Mouse (Mus musculus) natural killer cell, adult 2 months (primary cell): Measurements from ENCODE around the gene Spats1.
"Not testable (repeated sequence)": the region's sequence is repeated elsewhere in the genome, so short reads cannot be mapped to it uniquely, and the experiment has no call there.

ENCODE experiments used
- DNase-seq, 2 experiments: peaks; one replicate each; pipeline ENCODE4 v3.0.0; 2022; ENCODE audit warnings: low spot score in 2 of 2

Gene Spats1

DNA sequence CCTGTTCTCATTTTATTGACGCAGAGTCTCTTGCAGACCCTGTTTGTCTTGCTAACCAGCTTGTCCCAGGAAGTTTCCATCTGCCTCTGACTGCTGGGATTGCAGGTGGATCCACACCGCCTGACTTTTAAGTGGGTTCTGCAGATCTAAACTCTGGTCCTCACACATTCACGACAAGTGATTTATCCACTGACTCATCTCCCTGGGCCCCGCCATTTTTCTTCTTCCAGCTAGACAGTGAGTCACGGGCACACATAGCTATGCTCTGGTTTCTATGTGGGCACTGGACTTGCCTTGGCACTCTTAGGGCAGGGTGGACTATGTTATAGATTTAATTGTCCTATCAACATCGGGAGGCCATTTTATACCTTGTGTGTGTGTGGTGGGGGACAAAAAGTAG, 14.5 kb upstream of the Spats1 start:
- DNase-seq, result no peak

DNA sequence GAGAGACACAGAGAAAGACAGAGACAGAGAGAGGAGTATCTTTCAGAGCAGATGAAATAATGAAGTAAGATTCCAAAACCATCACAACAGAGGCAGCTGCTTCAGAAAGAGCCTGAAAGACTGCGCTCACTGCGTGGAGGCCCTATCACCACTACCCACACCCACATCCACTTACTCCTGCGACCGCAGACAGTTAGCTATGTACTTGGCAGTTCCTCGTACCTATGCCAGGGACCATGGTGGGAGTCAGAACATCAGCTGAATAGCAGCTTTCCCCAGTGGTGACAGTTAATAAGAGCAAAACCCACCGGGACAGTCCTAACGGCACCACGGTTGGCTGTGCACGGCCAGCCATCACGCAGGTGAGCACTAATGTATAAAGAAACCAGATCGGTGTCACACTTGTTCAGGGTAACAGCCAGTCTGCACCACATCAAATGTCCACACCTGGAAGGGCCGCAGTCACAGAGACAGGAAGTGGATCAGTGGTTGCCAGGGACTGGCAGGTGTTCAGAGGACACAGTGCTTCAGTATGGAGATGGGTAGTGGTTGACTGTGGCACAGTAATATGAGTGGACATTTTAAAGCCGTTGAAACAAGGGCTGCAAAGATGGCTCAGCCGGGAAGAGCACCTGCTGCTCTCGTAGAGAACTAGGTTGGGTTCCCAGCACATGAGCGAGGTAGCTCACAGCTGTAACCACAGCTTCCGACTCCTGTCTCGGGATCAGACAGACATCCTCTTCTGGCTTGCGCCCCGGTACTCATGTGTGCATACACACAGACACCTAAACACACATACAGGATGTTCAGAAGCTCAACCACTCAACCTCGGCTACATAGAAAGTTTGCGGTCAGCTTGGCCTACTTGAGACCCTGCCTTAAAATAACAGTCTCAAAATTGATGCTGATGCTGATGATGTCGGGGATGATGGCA, 13.4 kb upstream of the Spats1 start:
- peak; percentile 10 to 29 for DNase-seq

DNA sequence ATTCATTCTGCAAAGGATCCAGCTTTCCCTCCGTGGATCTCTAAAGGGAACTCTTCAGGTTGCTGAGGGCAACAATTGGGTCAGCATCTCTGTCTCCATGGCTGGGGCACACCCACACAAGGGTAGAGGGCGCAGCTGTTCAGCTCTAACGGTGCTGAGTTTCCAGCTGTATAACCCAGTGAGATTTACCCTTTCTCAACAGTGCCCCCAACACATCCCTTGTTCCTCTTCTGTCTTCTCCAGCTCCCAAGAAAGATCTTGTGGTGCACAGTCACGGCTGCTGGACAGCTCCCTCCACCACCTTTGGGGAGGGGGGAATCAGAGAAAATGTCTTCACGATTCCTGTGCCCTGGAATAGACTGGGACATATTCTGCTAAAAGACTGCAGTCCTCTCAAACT, 12.0 kb upstream of the Spats1 start:
- no peak for DNase-seq

DNA sequence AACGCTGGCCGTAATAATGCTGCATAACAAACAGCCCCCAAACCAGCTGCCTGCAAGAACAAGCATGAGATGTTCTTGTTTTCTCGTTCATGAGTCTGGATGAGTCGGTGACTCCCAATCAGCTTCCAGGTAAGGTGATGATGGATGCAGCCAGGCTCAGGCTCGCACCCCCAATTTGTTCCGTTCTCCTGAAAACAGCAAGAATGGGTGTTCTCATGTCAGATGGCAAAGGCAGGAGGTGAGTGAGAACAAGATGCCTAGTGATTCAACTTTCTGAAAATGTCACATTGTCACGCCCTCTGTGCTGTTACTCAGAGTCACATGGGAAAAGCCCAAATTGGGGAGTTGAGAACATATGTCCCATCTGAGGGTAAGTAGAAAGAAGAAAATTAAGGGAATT, 10.4 kb upstream of the Spats1 start:
- DNase-seq, result no peak

DNA sequence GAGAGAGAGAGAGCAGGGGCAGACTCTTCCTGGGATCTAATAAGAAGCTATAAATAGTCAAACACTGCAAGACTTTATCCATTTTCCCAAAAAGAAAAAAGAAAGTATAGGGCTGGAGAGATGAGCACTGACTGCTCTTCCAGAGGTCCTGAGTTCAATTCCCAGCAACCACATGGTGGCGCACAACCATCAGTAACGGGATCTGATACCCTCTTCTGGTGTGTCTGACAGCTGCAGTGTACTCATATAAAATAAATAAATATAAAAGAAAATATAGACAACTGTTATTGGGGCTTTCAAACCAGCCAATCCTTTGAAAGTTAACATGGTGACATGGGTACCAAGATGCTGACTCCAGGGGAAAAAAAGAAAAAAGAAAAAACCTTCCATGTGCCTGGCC, 5.2 kb upstream of the Spats1 start:
- no peak for DNase-seq

DNA sequence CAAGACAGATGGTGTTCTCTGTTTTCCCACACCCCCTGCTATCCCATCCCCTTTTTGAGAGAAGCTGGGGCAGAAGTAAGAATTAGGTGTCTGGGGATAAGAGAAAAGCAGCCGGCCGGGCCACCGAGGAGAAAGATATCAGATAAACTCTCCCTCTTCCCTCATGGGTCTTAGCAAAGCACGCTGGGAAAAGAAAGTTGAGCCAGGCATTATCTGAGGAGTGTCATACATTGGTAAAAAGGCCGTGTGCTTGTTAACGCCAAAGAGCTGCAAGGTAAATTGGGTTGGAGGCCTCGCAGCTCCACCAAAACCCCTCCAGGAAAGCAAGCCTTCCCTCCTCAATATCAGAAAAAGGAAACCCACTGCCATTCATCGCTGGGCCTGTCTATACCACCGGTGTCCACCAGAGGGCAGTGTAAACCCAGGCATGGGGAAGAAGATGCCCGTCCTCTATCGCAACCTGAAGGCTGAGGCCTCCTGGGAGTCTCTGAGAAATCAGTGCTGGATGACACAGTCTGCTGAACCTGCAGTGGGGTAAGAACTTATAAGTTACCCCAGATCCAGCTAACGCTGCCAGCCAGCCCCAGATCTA, 3.1 kb upstream of the Spats1 start:
- peak; percentile 67 to 82 for DNase-seq

DNA sequence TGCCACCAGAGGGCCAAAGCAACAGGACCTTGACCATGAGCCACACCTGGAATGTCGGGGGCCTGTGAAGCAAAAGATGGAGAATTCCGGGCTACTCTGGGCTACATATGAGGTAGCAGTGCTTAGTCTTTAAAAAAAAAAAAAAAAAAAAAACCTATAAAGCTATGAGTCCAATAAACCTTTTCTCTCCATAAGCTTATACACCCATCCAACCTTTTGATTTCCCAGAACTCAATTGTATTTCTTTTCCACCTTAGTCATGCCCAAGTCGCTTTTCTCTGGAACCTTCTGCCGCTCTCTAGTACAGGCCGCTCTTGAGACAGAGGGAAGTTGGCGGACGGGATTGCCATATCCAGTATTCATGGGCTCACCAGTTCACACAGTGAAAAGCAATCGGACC, 1.1 kb downstream of the Spats1 start:
- DNase-seq, result no peak

DNA sequence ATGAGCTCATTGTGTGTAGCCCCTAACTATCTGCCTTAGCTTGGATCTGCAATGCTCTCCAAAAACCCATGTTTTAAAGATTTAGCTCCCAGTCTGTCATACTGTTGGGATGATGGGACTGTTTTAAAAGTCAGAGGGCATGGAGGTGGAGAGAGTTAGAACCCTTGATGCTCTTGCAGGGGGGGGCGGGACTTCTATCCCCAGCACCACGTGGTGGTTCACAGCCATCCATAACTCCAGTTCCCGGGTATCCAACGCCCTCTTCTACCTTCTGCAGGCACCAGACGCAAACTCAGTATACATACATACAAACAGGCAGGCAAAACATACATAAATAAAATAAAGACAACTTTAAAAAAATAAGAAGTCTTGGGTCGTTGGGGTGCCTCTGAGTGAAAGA, 1.5 kb downstream of the Spats1 start:
- no peak for DNase-seq

DNA sequence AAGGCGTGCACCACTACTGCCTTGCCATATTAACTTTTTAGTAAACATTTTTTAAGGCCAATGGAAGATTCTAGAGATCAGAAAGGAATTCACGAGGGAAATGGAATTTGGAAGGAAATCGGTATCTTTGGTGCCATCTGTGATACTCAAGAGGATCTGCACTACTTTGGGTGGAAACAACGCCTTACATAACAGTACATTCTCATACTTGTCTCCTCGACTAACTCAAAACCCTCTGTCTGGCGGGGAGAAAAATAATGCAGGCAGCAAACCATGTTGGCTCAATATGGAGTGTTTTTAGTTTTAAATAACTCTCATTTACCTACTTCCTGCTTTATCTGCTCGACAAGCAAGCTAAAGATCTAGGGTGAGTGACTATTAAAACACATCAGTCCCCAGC, 4.5 kb downstream of the Spats1 start:
- no peak for DNase-seq

DNA sequence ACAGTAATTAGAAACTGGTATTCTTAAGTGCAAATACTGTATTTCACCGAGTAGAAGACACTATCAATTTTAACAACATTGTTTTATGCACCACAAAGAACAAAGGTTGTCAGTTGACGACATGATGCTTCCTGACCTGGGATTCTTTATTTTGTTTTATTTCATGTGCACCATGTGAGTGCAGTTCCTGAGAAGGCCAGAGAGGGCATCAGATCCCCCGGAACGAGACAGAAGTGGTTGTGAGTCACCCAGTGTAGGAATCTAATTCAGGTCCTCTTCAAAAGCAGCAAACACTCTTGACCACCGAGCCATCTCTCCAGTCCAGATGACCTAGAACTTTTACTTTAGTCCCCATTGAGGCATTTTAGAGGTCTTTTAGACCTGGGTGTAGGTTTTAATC, 6.9 kb downstream of the Spats1 start:
- DNase-seq, result no peak

DNA sequence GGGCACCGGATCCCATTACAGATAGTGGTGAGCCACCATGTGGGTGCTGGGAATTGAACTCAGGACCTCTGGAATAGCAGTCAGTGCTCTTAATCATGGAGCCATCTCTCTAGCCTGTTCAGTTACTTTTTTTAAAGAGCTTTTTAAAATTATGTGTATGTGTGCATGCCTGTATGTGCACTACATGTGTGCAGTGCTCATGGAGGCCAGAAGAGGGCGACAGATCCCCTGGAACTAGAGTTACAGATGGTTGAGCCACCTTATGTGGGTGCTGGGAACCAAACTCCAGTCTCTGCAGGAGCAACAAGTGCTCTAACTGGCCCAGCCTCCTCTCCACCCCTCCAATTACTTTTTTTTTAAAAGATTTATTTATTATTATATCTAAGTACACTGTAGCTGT, 8.5 kb downstream of the Spats1 start:
- no peak for DNase-seq

DNA sequence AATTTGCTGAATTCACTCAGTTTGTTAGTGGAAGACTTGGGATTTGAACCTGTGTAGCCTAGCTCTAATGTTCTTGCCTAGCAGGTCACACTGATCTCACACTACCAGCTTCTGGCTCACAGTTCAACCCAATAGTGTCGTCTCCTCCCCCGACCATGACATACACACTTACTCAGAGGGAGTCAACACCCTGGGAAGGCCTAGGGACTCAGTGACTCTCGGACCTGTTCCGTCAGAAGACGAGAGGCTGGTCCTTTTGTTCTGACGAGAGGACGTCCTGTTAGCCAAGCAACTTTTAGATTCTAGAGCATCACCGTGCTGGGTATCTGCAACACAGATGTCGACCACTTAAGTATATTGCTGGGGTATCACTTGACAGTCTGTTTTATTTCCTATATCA, 11.0 kb downstream of the Spats1 start:
- no peak for DNase-seq

DNA sequence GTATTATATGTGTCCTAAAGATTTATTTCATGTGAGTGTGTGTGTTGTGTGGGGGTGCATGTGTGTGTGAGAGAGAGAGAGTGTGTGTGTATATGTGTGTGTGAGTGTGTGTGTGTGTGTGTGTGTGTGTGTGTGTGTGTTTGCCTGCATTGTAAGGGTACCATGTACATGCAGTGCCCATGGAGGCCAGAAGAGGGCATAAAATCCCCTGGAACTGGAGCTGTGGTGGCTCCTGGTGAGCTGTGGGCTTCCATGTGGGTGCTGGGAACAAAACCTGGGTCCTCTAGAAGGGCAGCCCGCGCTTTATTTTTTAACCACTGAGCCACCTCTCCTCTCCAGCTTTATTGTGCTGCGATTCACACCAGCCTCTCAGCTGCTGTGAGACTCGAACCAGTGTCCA, 12.7 kb downstream of the Spats1 start:
- DNase-seq, result no peak

DNA sequence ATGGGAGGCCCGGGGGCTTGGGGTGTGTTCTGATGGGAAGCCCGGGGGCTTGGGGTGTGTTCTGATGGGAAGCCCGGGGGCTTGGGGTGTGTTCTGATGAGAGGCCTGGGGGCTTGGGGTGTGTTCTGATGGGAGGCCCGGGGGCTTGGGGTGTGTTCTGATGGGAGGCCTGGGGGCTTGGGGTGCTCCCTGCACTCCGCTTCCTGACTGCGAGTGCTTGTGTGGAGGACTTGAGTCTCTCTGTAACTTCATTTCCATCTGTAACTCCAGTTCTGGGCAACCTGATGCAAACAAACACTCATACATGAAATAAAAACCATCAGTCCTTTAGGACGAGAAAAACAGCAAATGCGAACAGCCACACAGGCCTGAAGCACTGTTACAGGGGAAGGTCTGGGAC, 16.2 kb downstream of the Spats1 start:
- no peak for DNase-seq

DNA sequence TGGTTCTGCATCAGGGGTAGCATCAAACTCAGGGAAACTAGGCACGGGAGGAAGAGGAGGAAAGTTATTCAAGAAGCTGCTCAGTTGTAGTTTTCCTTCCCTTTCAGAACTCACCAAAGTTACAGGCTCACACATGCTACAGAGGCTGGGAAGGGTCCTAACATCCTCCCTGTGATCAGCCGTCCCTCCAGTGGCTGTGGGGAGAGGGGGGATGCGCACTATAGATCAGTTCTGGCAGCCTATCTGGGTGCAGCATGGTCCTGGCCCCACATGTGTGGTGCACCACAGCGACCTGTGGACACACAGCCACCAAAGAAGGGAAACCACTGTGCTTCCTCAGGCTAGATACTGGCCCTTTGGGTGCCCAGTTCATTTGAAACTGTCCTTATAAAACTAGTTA, 16.7 kb downstream of the Spats1 start:
- DNase-seq, result no peak

DNA sequence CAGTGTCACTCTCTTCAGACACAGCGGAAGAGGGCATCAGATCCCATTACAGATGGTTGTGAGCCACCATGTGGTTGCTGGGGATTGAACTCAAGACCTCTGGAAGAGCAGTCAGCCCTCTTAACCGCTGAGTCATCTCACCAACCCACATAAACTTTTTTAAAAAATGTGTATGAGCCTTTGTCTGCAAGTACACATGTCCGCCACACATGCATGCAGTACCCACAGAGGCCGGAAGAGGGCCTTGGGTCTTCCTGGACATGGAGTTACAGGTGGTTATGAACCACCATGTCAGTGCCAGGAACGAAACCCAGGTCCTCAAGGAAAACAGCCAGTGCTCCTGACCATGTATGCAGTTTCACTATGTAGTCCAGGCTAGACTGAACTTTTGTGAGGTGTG, 17.7 kb downstream of the Spats1 start:
- no peak for DNase-seq

DNA sequence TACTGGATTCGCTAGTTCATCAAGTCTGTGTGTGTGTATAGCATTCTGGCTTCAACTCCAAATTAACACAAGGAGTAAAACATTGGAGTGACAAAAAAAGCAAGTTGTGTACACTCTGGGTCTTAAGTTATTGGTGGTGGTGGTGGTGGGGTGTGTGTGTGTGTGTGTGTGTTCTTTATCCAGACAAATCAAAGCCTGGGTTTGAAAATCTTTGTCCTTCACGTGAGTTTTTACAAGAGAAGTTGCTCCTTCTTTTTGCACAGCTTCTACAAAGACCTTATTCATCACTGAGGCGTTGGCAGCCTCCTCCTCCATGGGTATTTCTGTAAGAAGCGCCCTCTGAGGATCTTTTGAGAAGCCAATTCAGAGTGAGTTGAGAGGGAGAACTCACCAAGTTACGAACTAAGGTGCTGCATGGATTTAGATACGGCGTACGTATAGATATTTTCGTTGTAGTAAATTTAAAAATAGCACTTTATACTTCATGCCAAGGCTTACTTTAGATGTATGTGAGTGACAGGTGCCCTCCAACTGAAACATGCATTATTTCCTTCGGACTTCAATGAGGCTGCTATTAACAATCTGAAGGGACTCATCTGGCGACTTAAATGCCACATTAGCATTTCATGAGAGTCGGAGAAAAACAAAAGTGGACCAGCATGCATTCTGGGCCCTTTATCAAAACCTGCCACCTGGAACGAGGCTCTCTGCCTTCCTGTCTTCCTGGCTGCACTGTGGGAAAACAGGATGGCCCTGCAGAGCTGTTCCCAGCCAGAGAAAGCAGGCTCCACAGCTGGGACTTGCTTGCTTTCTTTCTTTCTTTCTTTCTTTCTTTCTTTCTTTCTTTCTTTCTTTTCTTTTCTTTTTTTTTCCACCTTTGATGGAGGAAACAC, 18.7 kb downstream of the Spats1 start:
- no peak for DNase-seq

DNA sequence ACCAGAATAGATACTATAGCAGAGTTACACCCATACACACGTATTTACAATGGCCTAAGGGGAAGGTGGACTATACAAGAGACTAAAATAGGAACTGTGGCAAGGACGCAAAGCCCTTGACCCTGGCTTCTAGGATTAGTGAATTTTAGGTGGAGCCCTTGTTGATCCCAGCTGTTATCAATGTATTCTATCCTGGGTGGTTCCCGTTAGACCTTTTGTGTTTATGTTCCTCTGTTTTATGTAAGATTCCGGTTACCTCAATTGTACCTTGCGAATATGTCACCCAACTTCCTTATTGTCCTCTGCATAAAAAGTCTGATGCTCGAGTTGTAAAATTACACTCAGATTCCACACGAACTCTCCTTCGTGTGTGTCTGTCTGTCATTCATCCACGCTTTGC, 19.4 kb downstream of the Spats1 start:
- DNase-seq, result not testable (repeated sequence)

DNA sequence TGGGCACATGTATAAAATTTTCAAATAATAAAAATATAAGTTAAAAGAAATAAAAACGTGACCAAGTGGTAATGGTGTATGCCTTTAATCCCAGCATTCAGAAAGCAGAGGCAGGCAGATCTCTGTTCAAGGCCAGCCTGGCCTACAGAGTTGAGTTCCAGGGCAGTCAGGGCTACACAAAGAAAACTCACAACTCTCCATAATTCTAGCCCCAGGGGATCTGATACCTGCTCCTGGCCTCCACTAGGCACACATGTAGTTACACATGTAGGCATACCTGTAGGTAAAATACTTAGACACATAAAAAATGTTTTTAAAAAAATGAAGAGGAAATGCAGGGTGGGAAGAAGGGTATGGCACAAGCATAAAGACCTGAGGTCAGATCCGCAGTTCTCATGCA, 20.4 kb downstream of the Spats1 start:
- DNase-seq, result no peak

DNA sequence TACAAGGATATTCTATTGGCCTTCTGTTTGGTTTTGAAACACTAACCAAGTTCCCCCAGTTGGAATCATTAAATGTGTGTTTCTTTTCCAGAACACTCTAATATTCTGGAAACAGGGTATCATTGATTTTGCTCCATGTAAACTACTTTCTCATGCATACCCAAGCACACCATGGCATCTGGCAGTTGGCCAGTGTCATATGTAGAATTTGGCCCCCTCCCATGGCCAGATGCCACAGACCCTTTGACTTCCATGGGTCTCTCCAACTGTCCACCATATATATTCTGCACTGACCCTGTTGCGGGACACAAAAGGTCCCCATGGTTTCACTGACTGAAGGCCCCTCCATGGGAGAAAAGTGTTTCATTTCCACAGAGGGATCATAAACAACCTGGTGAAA, 22.9 kb downstream of the Spats1 start:
- no peak for DNase-seq

DNA sequence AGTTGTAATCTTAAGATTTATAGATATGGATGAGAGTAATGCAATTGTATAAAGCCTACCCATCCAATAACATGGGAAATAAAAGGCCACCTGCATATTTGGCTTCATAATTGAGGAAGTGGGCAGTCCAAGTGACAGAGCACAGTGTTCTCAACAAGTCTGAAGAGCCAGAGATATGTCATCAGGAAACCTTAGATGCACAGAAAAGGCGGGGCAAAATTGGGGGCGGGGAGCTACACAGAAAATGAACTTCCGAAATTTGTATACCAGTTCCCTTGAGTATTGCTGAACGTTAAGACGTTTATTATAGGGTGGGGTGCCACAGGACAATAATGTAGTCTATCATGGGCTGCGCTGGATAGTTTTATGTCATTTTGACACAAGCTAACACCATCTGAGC, 25.1 kb downstream of the Spats1 start:
- no peak for DNase-seq

DNA sequence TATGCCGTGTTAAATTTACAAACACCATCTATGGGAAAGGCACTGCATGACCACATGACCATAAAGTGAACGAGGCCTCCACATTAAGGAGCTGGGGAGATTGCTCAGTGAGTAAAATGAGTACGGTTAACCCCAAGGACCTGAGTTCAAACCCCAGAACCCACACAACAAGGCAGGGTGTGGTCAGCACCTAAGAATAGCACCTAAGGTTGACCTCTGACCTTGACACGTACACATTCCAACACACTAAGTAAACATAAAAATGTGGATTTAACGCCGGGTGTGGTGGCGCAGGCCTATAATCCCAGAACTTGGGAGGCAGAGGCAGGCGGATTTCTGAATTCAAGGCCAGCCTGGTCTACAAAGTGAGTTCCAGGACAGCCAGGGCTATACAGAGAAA, 25.6 kb downstream of the Spats1 start:
- DNase-seq, result no peak

DNA sequence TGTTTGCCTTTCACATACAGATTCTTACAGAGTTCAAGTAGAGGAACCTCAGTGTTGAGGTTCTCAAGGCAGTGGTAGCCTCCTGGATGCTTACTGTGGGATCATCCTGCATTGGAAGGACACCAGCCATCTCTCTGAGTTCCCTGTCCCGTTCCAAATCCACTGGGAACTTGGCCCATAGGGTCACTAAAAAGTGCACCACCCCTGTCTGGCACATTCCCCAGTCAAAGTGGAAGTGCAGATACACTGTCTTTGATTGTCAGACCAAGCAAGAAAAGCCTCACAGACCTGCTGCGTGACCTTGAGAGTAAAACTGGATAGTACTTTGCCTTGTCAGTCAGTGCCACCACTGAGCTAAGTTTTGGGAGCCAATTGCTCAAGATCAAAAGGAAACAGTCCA, 28.2 kb downstream of the Spats1 start:
- no peak for DNase-seq
